Mouse (Mus musculus) embryonic facial prominence, embryonic 15.5 days (tissue): Measurements from ENCODE around the gene Fgd2. TPM values are rescaled to one million over a fixed set of nuclear protein-coding genes. Genes with fewer than 3 reads are reported as not detected.

ENCODE experiments used
- ATAC-seq: fragments of 200-750 bp; cut with Nextera tagmentation; 2 replicates; pipeline ENCODE4 v1.8.0; 2017; ENCODE audit warnings: low read depth, moderate TSS enrichment; ENCODE audit not compliant: insufficient number of reproducible peaks, low FRiP score, low TSS enrichment
- H3K27ac ChIP-seq: fragments of 300-500 bp; sonication (generic); replicated peaks from 2 replicates; pipeline ENCODE4 v1.5.1; 2015; ENCODE audit warnings: mild to moderate bottlenecking, inconsistent platforms
- H3K27me3 ChIP-seq: fragments of 300-500 bp; sonication (generic); 2 replicates; pipeline ENCODE4 v1.6.1; 2015; ENCODE audit warnings: inconsistent platforms
- H3K36me3 ChIP-seq: fragments of 300-500 bp; sonication (generic); 2 replicates; pipeline ENCODE4 v1.6.1; 2015; ENCODE audit warnings: mild to moderate bottlenecking, inconsistent platforms
- H3K4me1 ChIP-seq: fragments of 300-500 bp; sonication (generic); 2 replicates; pipeline ENCODE4 v1.6.1; 2015; ENCODE audit warnings: inconsistent platforms
- H3K4me2 ChIP-seq: fragments of 300-500 bp; sonication (generic); replicated peaks from 2 replicates; pipeline ENCODE4 v1.6.1; 2015; ENCODE audit warnings: mild to moderate bottlenecking, inconsistent platforms
- H3K4me3 ChIP-seq: fragments of 300-500 bp; sonication (generic); replicated peaks from 2 replicates; pipeline ENCODE4 v1.5.1; 2015; ENCODE audit warnings: mild to moderate bottlenecking, inconsistent platforms
- H3K9ac ChIP-seq: fragments of 300-500 bp; sonication (generic); 2 replicates; pipeline ENCODE4 v1.6.1; 2015; ENCODE audit warnings: inconsistent platforms
- H3K9me3 ChIP-seq: fragments of 300-500 bp; sonication (generic); replicated peaks from 2 replicates; pipeline ENCODE4 v1.6.1; 2016; ENCODE audit warnings: inconsistent platforms
- WGBS: fragments of 180-500 bp; shearing (Covaris S2); methylation state at CpG from one replicate; pipeline ENCODE4 v1.1.7; 2015; 5-methylcytosine and 5-hydroxymethylcytosine counted together
- polyA plus RNA-seq: library from polyadenylated mRNA; unstranded; fragments of >200 nt; fragmentation: Nextera tagmentation; extraction: Ambion mirVana; gene quantifications from 2 replicates; pipeline ENCODE4 v1.2.1, GENCODE M21; 2015

Gene Fgd2
- polyA plus RNA-seq, 1 experiment from 2014 or later, result 14.5 TPM

- Histone ChIP-seq H3K9ac (no peak overlapping the region), H3K36me3 (no peaks in the 10 kb centered on the region), H3K9me3 (no peaks in the 10 kb centered on the region), H3K27ac (no peak overlapping the region), H3K4me1 (peaks cover 22% of the 10 kb centered on the region), H3K27me3 (no peaks in the 10 kb centered on the region), H3K4me2 (no peak overlapping the region), H3K4me3 (no peak overlapping the region)
- 60% methylated on average over 5 of the region's 5 CpGs for WGBS
- no peak for ATAC-seq
These were observed 39.3 kb downstream of the Fgd2 start for GRCm38 (mm10) chr17:29400044-29400443.

GRCm38 (mm10) chr17:29401741-29402268 is 41.1 kb downstream of the Fgd2 start:
- Histone ChIP-seq H3K9ac (no peak overlapping the region), H3K27me3 (no peaks in the 10 kb centered on the region), H3K4me2 (no peak overlapping the region), H3K4me1 (peaks cover 20% of the 10 kb centered on the region), H3K9me3 (no peaks in the 10 kb centered on the region), H3K36me3 (no peaks in the 10 kb centered on the region), H3K27ac (peak overlapping the region; percentile 6), H3K4me3 (no peak overlapping the region)
- ATAC-seq, result no peak
- 57% methylated on average over 15 of the region's 15 CpGs for WGBS

- ATAC-seq, result no peak
- 57% methylated on average over 1 of the region's 1 CpGs for WGBS
- no peak overlapping the region for H3K27ac ChIP-seq
- H3K9me3 ChIP-seq, result no peaks in the 10 kb centered on the region
- no peak overlapping the region for H3K9ac ChIP-seq
- no peaks in the 10 kb centered on the region for H3K36me3 ChIP-seq
- H3K4me2 ChIP-seq, result no peak overlapping the region
- H3K4me1 ChIP-seq, result peaks cover 7% of the 10 kb centered on the region
- H3K4me3 ChIP-seq, result no peak overlapping the region
- H3K27me3 ChIP-seq, result no peaks in the 10 kb centered on the region
These were observed 42.5 kb downstream of the Fgd2 start for GRCm38 (mm10) chr17:29403179-29403578.

GRCm38 (mm10) chr17:29405501-29405900 is 44.8 kb downstream of the Fgd2 start:
- no peaks in the 10 kb centered on the region for H3K4me1 ChIP-seq
- WGBS, result 45% methylated on average over 13 of the region's 13 CpGs
- no peak overlapping the region for H3K4me3 ChIP-seq
- no peak for ATAC-seq
- H3K4me2 ChIP-seq, result no peak overlapping the region
- no peaks in the 10 kb centered on the region for H3K27me3 ChIP-seq
- no peaks in the 10 kb centered on the region for H3K9me3 ChIP-seq
- no peaks in the 10 kb centered on the region for H3K36me3 ChIP-seq
- no peak overlapping the region for H3K27ac ChIP-seq
- H3K9ac ChIP-seq, result no peak overlapping the region

- Histone ChIP-seq H3K4me3 (no peak overlapping the region), H3K27ac (no peak overlapping the region)
- no peak for ATAC-seq
These were observed 45.4 kb downstream of the Fgd2 start for GRCm38 (mm10) chr17:29406077-29406476.

GRCm38 (mm10) chr17:29407405-29407804 is 46.7 kb downstream of the Fgd2 start:
- H3K4me1 ChIP-seq, result no peaks in the 10 kb centered on the region
- 83% methylated on average over 5 of the region's 5 CpGs for WGBS
- H3K36me3 ChIP-seq, result no peaks in the 10 kb centered on the region

More at GRCm38 (mm10) chr17:29406077-29406476, 45.4 kb downstream of the Fgd2 start:
- H3K9ac ChIP-seq, result no peak overlapping the region
- H3K36me3 ChIP-seq, result no peaks in the 10 kb centered on the region
- no peaks in the 10 kb centered on the region for H3K4me1 ChIP-seq
- no peak overlapping the region for H3K4me2 ChIP-seq
- no peaks in the 10 kb centered on the region for H3K9me3 ChIP-seq
- 30% methylated on average over 6 of the region's 6 CpGs for WGBS
- no peaks in the 10 kb centered on the region for H3K27me3 ChIP-seq

GRCm38 (mm10) chr17:29408364-29408763 is 47.6 kb downstream of the Fgd2 start:
- no peaks in the 10 kb centered on the region for H3K36me3 ChIP-seq
- no peak overlapping the region for H3K9ac ChIP-seq
- H3K27me3 ChIP-seq, result no peaks in the 10 kb centered on the region
- no peak for ATAC-seq
- WGBS, result 92% methylated on average over 13 of the region's 13 CpGs
- H3K27ac ChIP-seq, result no peak overlapping the region
- no peak overlapping the region for H3K4me3 ChIP-seq
- no peak overlapping the region for H3K4me2 ChIP-seq
- no peaks in the 10 kb centered on the region for H3K9me3 ChIP-seq
- H3K4me1 ChIP-seq, result no peaks in the 10 kb centered on the region

More at GRCm38 (mm10) chr17:29407405-29407804, 46.7 kb downstream of the Fgd2 start:
- H3K27ac ChIP-seq, result no peak overlapping the region
- H3K4me2 ChIP-seq, result no peak overlapping the region
- no peaks in the 10 kb centered on the region for H3K27me3 ChIP-seq
- H3K9me3 ChIP-seq, result no peaks in the 10 kb centered on the region
- no peak overlapping the region for H3K4me3 ChIP-seq
- no peak overlapping the region for H3K9ac ChIP-seq
- ATAC-seq, result no peak

GRCm38 (mm10) chr17:29409800-29410343 is 49.2 kb downstream of the Fgd2 start:
- no peak overlapping the region for H3K27ac ChIP-seq
- no peak overlapping the region for H3K4me2 ChIP-seq
- no peak overlapping the region for H3K4me3 ChIP-seq
- H3K27me3 ChIP-seq, result no peaks in the 10 kb centered on the region
- H3K36me3 ChIP-seq, result no peaks in the 10 kb centered on the region
- ATAC-seq, result peak; percentile 26; the same call in 1 of the 2 replicates
- H3K4me1 ChIP-seq, result no peaks in the 10 kb centered on the region
- H3K9me3 ChIP-seq, result no peaks in the 10 kb centered on the region
- H3K9ac ChIP-seq, result no peak overlapping the region
- WGBS, result 70% methylated on average over 5 of the region's 5 CpGs

GRCm38 (mm10) chr17:29411821-29412425 is 51.2 kb downstream of the Fgd2 start:
- Histone ChIP-seq H3K4me3 (no peak overlapping the region), H3K9ac (no peak overlapping the region), H3K4me1 (peaks cover 13% of the 10 kb centered on the region), H3K4me2 (no peak overlapping the region), H3K36me3 (no peaks in the 10 kb centered on the region), H3K27me3 (peaks cover 3% of the 10 kb centered on the region; the same call in 1 of the 2 replicates), H3K9me3 (no peaks in the 10 kb centered on the region), H3K27ac (no peak overlapping the region)
- no peak for ATAC-seq
- WGBS, result 45% methylated on average over 8 of the region's 8 CpGs

- Histone ChIP-seq H3K4me3 (no peak overlapping the region), H3K27me3 (peaks cover 3% of the 10 kb centered on the region; the same call in 1 of the 2 replicates), H3K4me2 (no peak overlapping the region), H3K4me1 (peaks cover 13% of the 10 kb centered on the region), H3K9me3 (no peaks in the 10 kb centered on the region), H3K9ac (no peak overlapping the region), H3K36me3 (no peaks in the 10 kb centered on the region), H3K27ac (no peak overlapping the region)
- ATAC-seq, result no peak
- 77% methylated on average over 2 of the region's 2 CpGs for WGBS
These were observed 53.9 kb downstream of the Fgd2 start for GRCm38 (mm10) chr17:29414566-29414965.

GRCm38 (mm10) chr17:29415761-29416662 is 55.3 kb downstream of the Fgd2 start:
- peak overlapping the region; percentile 48 for H3K4me2 ChIP-seq
- no peak overlapping the region for H3K9ac ChIP-seq
- H3K9me3 ChIP-seq, result no peaks in the 10 kb centered on the region
- H3K27ac ChIP-seq, result peak overlapping the region; percentile 55
- H3K4me1 ChIP-seq, result peaks cover 13% of the 10 kb centered on the region
- peaks cover 3% of the 10 kb centered on the region; the same call in 1 of the 2 replicates for H3K27me3 ChIP-seq
- no peaks in the 10 kb centered on the region for H3K36me3 ChIP-seq
- H3K4me3 ChIP-seq, result peak overlapping the region; percentile 21
- 9% methylated on average over 31 of the region's 31 CpGs for WGBS
- ATAC-seq, result peak; percentile 84
